Mouse (Mus musculus): Measurements from ENCODE around the gene Ube2g1.

GRCm38 (mm10) chr11:72696368-72696971, 89.4 kb downstream of the Ube2g1 start:
- TF ChIP-seq CTCF (IDR thresholded peaks at IDR 0.05; ENCODE audit: borderline replicate concordance, extremely low read depth, insufficient read depth, insufficient read length) (no peak), POLR2A (IDR thresholded peaks at IDR 0.05; ENCODE audit: borderline replicate concordance, extremely low read depth, insufficient read depth, insufficient read length, poor library complexity, severe bottlenecking) (no peak)
